Mouse (Mus musculus): ENCODE data around the gene Upk2.

GRCm38 (mm10) chr9:44454891-44455220 is at the start of gene Upk2:
- no peak for TF ChIP-seq POLR2A (IDR thresholded peaks at IDR 0.05; ENCODE audit: borderline replicate concordance, extremely low read depth, low read depth, low read length)
- no peak for TF ChIP-seq CTCF (IDR thresholded peaks at IDR 0.05; ENCODE audit: insufficient read depth, low read length)

Data from lung, adult 2 months (tissue).